Mouse (Mus musculus): ENCODE data around the gene Galp. TPM values are rescaled to one million over a fixed set of nuclear protein-coding genes. Genes with fewer than 3 reads are reported as not detected.
"Not testable (repeated sequence)": the region's sequence is repeated elsewhere in the genome, so short reads cannot be mapped to it uniquely, and the experiment has no call there.

Gene Galp
- polyA plus RNA-seq, 1 experiment from 2014 or later = not detected

- not testable (repeated sequence) for H3K27me3 ChIP-seq (ENCODE audit: poor library complexity, severe bottlenecking); H3K27ac ChIP-seq; H3K4me3 ChIP-seq; DNase-seq (ENCODE audit: extremely low spot score, low spot score); H3K36me3 ChIP-seq (replicated peaks); H3K4me1 ChIP-seq
- peaks cover 67% of the 10 kb centered on the region for H3K9me3 ChIP-seq
- 56% methylated on average over 8 of the region's 8 CpGs for WGBS
Observed at GRCm38 (mm10) chr7:6228491-6228890, 31.6 kb downstream of the Galp start.

- DNase-seq (ENCODE audit: extremely low spot score, low spot score) = no peak
- Histone ChIP-seq H3K27ac (no peak overlapping the region), H3K27me3 (ENCODE audit: poor library complexity, severe bottlenecking) (no peaks in the 10 kb centered on the region), H3K9me3 (peaks cover under 1% of the 10 kb centered on the region; the same call in 1 of the 2 replicates), H3K36me3 (replicated peaks) (no peaks in the 10 kb centered on the region), H3K4me1 (no peaks in the 10 kb centered on the region), H3K4me3 (no peak overlapping the region)
- 47% methylated on average over 11 of the region's 11 CpGs for WGBS
Observed at GRCm38 (mm10) chr7:6239787-6240186, 42.9 kb downstream of the Galp start.

DNA sequence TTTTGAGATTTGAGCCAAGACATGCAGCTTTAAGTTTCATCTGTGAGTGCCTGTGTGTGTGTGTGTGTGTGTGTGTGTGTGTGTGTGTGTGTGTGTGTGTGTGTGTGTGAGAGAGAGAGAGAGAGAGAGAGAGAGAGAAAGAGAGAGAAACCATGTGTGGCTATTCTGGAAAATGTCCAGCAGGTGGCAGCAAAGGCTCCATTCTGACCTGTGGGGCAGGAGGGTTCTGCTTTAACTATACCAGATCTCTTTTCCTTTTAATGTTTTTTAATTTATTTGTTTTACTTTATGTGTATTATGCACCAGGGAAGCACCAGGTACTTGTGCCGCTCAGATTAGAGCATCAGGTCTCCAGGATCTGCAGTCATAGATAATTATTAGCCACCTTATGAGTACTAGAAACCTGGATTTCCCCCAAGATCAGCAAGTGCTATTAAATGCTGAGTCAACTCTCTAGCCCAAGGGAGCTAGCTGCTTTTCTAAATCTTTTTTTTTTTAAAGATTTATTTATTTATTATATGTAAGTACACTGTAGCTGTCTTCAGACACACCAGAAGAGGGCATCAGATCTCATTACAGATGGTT lies 44.0 kb downstream of the Galp start:
- 19% methylated on average over 1 of the region's 1 CpGs for WGBS
- H3K9me3 ChIP-seq; H3K4me3 ChIP-seq; H3K27ac ChIP-seq; H3K27me3 ChIP-seq (ENCODE audit: poor library complexity, severe bottlenecking); DNase-seq (ENCODE audit: extremely low spot score, low spot score); H3K4me1 ChIP-seq; H3K36me3 ChIP-seq (replicated peaks): not testable (repeated sequence)

DNA sequence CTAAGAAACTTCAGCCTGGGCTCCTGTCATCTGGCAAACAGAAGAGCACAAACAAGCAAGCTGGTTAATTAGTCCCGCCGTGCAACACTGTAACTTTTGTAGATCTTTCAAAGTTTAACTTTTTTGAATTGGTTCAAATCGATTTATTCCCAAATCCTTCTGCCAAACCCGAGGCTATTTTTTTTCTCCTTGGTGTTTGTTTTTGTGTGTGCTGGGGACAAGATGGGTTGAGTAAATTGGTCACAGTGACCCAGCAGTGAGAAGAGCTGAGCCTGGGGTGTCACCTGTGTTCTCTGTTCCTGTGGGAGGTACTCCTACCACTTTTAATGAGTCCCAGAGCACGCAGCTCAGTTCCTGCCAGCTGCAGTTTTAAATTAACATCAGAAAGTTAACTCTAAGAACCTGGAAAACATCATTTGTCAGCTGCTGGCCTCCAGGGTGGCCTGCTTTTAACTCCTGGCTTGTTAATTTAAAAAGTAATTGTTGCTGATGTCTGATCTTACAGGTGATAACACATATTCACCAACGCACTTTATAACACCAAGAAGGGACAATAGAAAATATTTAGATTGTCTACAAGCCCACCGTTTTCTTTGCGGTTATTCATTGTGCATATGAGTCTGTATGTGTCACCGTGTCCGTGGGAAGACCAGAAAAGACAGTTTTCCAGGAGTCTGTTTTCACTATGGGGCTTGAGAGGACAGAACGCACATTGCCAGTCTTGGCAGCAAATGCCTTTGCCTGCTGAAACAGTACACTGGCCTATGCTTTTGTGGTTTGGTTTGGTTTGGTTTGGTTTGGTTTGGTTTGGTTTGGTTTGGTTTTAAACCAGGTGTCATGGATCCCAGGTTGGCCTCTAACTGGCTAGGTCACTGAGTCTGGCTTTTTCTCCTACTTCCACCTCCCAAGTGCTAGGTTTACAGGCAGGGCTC lies 47.7 kb downstream of the Galp start:
- no peak overlapping the region for H3K27ac ChIP-seq
- H3K4me3 ChIP-seq = no peak overlapping the region
- DNase-seq (ENCODE audit: extremely low spot score, low spot score) = no peak
- 62% methylated on average over 11 of the region's 11 CpGs for WGBS
- H3K4me1 ChIP-seq = no peaks in the 10 kb centered on the region
- H3K9me3 ChIP-seq = no peaks in the 10 kb centered on the region; the same call in 1 of the 2 replicates
- no peaks in the 10 kb centered on the region for H3K36me3 ChIP-seq (replicated peaks)
- no peaks in the 10 kb centered on the region for H3K27me3 ChIP-seq (ENCODE audit: poor library complexity, severe bottlenecking)

DNA sequence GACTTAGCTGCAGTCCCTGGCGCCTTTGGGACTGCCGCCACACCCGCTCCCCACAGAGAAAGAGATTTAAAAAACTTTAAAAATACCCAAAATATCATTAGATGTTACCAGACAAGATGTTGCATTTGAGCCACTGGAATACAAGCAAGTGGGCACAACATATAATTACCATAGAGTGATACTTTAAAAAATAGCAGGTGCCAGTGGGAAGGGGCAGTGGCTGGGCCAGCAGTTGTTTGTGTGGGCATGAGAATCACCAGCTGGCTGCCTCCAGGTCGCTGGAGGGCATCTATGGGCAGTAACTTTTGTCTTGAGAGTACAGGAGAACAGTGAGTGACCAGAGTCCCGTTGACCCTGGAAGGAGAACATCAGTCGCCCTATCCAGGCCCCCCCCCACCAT lies 55.5 kb downstream of the Galp start, which contains the start of gene Epp13:
Gene Epp13, plus strand, starts transcription at position 301 of the 400 bp plus-strand sequence.
- H3K9me3 ChIP-seq = peaks cover 22% of the 10 kb centered on the region; the same call in 1 of the 2 replicates
- H3K36me3 ChIP-seq (replicated peaks) = no peaks in the 10 kb centered on the region
- H3K4me3 ChIP-seq = no peak within 1 kb of the TSS
- 82% methylated on average over 6 of the region's 6 CpGs for WGBS
- no peaks in the 10 kb centered on the region for H3K27me3 ChIP-seq (ENCODE audit: poor library complexity, severe bottlenecking)
- no peaks in the 10 kb centered on the region for H3K4me1 ChIP-seq
- no peak for DNase-seq (ENCODE audit: extremely low spot score, low spot score)
- H3K27ac ChIP-seq = no peak within 1 kb of the TSS

- no peak overlapping the region for H3K27ac ChIP-seq
- DNase-seq (ENCODE audit: extremely low spot score, low spot score) = no peak
- no peaks in the 10 kb centered on the region for H3K36me3 ChIP-seq (replicated peaks)
- 92% methylated on average over 5 of the region's 5 CpGs for WGBS
- no peaks in the 10 kb centered on the region for H3K27me3 ChIP-seq (ENCODE audit: poor library complexity, severe bottlenecking)
- H3K4me1 ChIP-seq = no peaks in the 10 kb centered on the region
- H3K9me3 ChIP-seq = peaks cover 24% of the 10 kb centered on the region; the same call in 1 of the 2 replicates
- no peak overlapping the region for H3K4me3 ChIP-seq
Observed at GRCm38 (mm10) chr7:6254451-6254850, 57.6 kb downstream of the Galp start.

- H3K9me3 ChIP-seq = peaks cover 23% of the 10 kb centered on the region; the same call in 1 of the 2 replicates
- 93% methylated on average over 4 of the region's 4 CpGs for WGBS
- H3K4me3 ChIP-seq = no peak overlapping the region
- no peaks in the 10 kb centered on the region for H3K27me3 ChIP-seq (ENCODE audit: poor library complexity, severe bottlenecking)
- H3K36me3 ChIP-seq (replicated peaks) = no peaks in the 10 kb centered on the region
- no peak for DNase-seq (ENCODE audit: extremely low spot score, low spot score)
- H3K27ac ChIP-seq = no peak overlapping the region
- no peaks in the 10 kb centered on the region for H3K4me1 ChIP-seq
Observed at GRCm38 (mm10) chr7:6257386-6257785, 60.5 kb downstream of the Galp start.

- H3K4me3 ChIP-seq = no peak overlapping the region
- H3K4me1 ChIP-seq = no peaks in the 10 kb centered on the region
- DNase-seq (ENCODE audit: extremely low spot score, low spot score) = no peak
- 39% methylated on average over 16 of the region's 16 CpGs for WGBS
- H3K27ac ChIP-seq = no peak overlapping the region
- no peaks in the 10 kb centered on the region for H3K36me3 ChIP-seq (replicated peaks)
- H3K9me3 ChIP-seq = peaks cover 11% of the 10 kb centered on the region; the same call in 1 of the 2 replicates
- no peaks in the 10 kb centered on the region for H3K27me3 ChIP-seq (ENCODE audit: poor library complexity, severe bottlenecking)
Observed at GRCm38 (mm10) chr7:6258232-6259220, 61.6 kb downstream of the Galp start.

GRCm38 (mm10) chr7:6260004-6260403 lies 63.1 kb downstream of the Galp start:
- H3K9me3 ChIP-seq; H3K27ac ChIP-seq; H3K27me3 ChIP-seq (ENCODE audit: poor library complexity, severe bottlenecking); H3K4me3 ChIP-seq; H3K4me1 ChIP-seq; DNase-seq (ENCODE audit: extremely low spot score, low spot score); H3K36me3 ChIP-seq (replicated peaks): not testable (repeated sequence)
- 47% methylated on average over 2 of the region's 2 CpGs for WGBS

DNA sequence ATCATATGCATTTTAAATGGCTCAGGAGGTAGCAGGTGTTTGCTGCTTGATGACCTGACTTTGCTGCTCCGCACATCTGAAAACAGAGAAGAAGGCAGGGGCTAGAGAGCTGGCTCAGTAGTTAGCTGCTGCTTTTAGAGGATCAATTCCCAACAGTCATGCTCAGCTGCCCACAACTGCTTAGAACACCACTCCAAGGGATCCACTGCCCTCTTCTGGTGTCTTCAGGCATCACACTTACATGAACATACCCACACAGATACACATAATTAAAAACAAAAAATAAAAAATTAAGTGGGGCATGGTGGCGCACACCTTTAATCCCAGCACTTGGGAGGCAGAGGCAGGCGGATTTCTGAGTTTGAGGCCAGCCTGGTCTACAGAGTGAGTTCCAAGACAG lies 65.2 kb downstream of the Galp start:
- WGBS = 83% methylated on average over 3 of the region's 3 CpGs
- peaks cover 19% of the 10 kb centered on the region; the same call in 1 of the 2 replicates for H3K9me3 ChIP-seq
- no peaks in the 10 kb centered on the region for H3K36me3 ChIP-seq (replicated peaks)
- DNase-seq (ENCODE audit: extremely low spot score, low spot score) = no peak
- H3K27ac ChIP-seq = no peak overlapping the region
- H3K27me3 ChIP-seq (ENCODE audit: poor library complexity, severe bottlenecking) = no peaks in the 10 kb centered on the region
- H3K4me1 ChIP-seq = no peaks in the 10 kb centered on the region
- H3K4me3 ChIP-seq = no peak overlapping the region

DNA sequence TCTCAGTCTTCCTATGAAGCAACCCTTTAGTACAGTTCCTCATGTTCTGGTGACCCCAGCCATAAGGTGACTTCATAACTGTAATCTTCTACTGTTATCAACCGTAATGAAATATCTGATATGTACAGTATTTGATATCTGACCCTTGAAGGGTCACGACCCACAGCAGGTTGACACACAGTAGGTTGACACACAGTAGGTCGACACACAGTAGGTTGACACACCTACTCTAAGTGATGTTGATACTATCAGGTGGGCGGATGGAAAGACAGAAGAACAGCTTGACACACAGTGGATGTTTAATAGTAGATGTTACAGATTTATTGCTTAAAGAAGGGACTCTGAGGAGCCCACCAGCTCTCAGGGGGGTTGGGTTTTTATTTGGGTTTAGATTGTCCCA lies 66.1 kb downstream of the Galp start:
- Histone ChIP-seq H3K4me1 (no peaks in the 10 kb centered on the region), H3K4me3 (no peak overlapping the region), H3K9me3 (peaks cover 14% of the 10 kb centered on the region; the same call in 1 of the 2 replicates), H3K27ac (no peak overlapping the region), H3K27me3 (ENCODE audit: poor library complexity, severe bottlenecking) (no peaks in the 10 kb centered on the region), H3K36me3 (replicated peaks) (no peaks in the 10 kb centered on the region)
- DNase-seq (ENCODE audit: extremely low spot score, low spot score) = no peak
- WGBS = 87% methylated on average over 4 of the region's 4 CpGs

DNA sequence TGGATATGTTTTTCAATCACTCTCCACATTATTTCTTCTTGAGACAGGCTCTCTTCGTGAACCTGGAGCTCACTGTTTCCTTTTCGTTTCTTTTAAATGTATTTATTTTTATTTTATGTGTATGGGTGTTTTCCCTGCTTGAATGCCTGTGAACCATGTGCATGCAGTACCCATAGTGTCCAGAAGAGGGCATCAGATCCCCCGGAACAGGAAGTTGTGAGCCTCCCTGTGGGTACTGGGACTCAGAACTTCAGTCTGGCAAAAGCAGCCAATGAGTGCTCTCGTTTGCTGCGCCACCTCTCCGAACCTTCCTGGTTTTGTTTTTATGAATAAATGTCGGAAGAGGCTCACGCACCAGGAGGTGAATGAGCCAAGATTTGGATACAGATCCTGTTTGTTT lies 68.8 kb downstream of the Galp start:
- no peaks in the 10 kb centered on the region for H3K36me3 ChIP-seq (replicated peaks)
- no peak overlapping the region for H3K27ac ChIP-seq
- DNase-seq (ENCODE audit: extremely low spot score, low spot score) = no peak
- peaks cover 19% of the 10 kb centered on the region; the same call in 1 of the 2 replicates for H3K9me3 ChIP-seq
- no peaks in the 10 kb centered on the region for H3K27me3 ChIP-seq (ENCODE audit: poor library complexity, severe bottlenecking)
- 62% methylated on average over 8 of the region's 8 CpGs for WGBS
- H3K4me3 ChIP-seq = no peak overlapping the region
- H3K4me1 ChIP-seq = no peaks in the 10 kb centered on the region
